Mouse (Mus musculus) kidney, adult 2 months (tissue): ENCODE measurements around the gene Ssbp3.

Experiments
- CTCF ChIP-seq: fragments of 200-500 bp; conservative IDR thresholded peaks from 2 replicates; pipeline ENCODE4 v1.5.1; 2011; ENCODE audit warnings: low read depth, mild to moderate bottlenecking, control low read depth, low read length, moderate library complexity, mixed read lengths; ENCODE audit not compliant: insufficient read depth, insufficient read length
- POLR2A ChIP-seq: fragments of 200-500 bp; IDR thresholded peaks from one replicate; pipeline ENCODE4 v1.6.1; 2011; ENCODE audit warnings: low read depth, low read length, control low read depth

- no peak for TF ChIP-seq CTCF
- TF ChIP-seq POLR2A: no peak
These were observed 34.4 kb downstream of the Ssbp3 start for GRCm38 (mm10) chr4:106944898-106945297.
